8 mouse cellular contexts compared by ENCODE assay signal in the genomic region with DNA sequence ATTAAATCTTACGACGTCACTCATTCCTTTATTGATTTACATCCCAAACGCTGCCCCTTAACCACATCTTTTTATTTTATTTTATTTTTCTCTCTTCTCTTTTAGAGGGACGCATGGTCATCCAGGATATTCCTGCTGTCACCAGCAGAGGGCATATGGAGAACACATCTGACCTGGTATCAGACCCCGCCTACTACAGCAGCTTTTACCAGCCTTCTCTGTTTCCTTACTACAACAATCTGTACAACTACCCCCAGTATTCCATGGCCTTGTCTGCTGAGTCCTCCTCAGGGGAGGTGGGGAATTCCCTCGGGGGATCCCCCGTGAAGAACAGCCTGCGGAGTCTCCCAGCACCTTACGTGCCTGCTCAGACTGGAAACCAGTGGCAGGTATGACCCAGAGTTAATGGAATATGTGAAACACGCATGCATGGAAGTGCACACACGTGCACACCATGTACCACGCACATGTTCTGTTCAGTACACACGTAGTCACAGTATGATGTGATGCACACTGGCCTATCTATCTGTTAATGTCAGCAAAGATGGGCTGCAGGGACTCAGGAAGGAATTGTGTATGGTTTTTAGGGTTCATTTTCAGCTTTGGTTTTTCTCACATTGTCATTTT. TPM values are rescaled to one million over a fixed set of nuclear protein-coding genes. Genes with fewer than 3 reads are reported as not detected.
DNase-seq lines count a peak whose midpoint lies in the region; ATAC-seq lines count a peak whose summit lies in the region.
"Had no signal": no experiment of that assay in that cellular context is flagged by ENCODE, and none has a peak within 500 bp of the region (broad histone marks: within the 10 kb centered on the region; RNA-seq: fewer than 3 reads in every experiment).

No protein-coding gene starts in this region.

- ATAC-seq in hindbrain, embryonic 13.5 days (ENCODE audit: low FRiP score) = peak; percentile 83

- H3K9ac ChIP-seq in hindbrain, embryonic 13.5 days = no peak overlapping the region
- H3K9ac ChIP-seq: liver, embryonic 13.5 days had no signal

- peaks cover 4% of the 10 kb centered on the region for H3K4me1 ChIP-seq in forebrain, embryonic 10.5 days
- no peaks in the 10 kb centered on the region for H3K4me1 ChIP-seq in hindbrain, embryonic 13.5 days (replicated peaks)
- H3K4me1 ChIP-seq: liver, embryonic 13.5 days had no signal

- H3K36me3 ChIP-seq in forebrain, embryonic 10.5 days (replicated peaks) = no peaks in the 10 kb centered on the region
- no peaks in the 10 kb centered on the region for H3K36me3 ChIP-seq in hindbrain, embryonic 13.5 days
- H3K36me3 ChIP-seq: liver, embryonic 13.5 days had no signal

- 37% methylated on average over 13 of the region's 13 CpGs for WGBS in forebrain, embryonic 10.5 days
- WGBS in hindbrain, embryonic 13.5 days = 37% methylated on average over 13 of the region's 13 CpGs

- H3K4me3 ChIP-seq in forebrain, embryonic 10.5 days = no peak overlapping the region
- no peak overlapping the region for H3K4me3 ChIP-seq in hindbrain, embryonic 13.5 days
- H3K4me3 ChIP-seq: liver, embryonic 13.5 days had no signal

- H3K27ac ChIP-seq in forebrain, embryonic 10.5 days = no peak overlapping the region
- H3K27ac ChIP-seq in hindbrain, embryonic 13.5 days = no peak overlapping the region
- H3K27ac ChIP-seq: liver, embryonic 13.5 days had no signal

- H3K9me3 ChIP-seq in forebrain, embryonic 10.5 days = no peaks in the 10 kb centered on the region
- no peaks in the 10 kb centered on the region for H3K9me3 ChIP-seq in hindbrain, embryonic 13.5 days
- H3K9me3 ChIP-seq: liver, embryonic 13.5 days had no signal

- peaks cover 19% of the 10 kb centered on the region for H3K27me3 ChIP-seq in forebrain, embryonic 10.5 days (ENCODE audit: poor library complexity, severe bottlenecking)
- peaks cover 6% of the 10 kb centered on the region; the same call in 1 of the 2 replicates for H3K27me3 ChIP-seq in hindbrain, embryonic 13.5 days
- H3K27me3 ChIP-seq: liver, embryonic 13.5 days had no signal

- DNase-seq in NIH3T3 (ENCODE audit: low read depth) = peak; percentile 84
- DNase-seq in brain, adult 2 months (ENCODE audit: low read depth, low spot score) = peak; percentile 55
- DNase-seq in forebrain, embryonic 10.5 days (ENCODE audit: extremely low spot score, low spot score) = peak; percentile 64
- DNase-seq in layer of hippocampus, postnatal 14 days (ENCODE audit: low spot score in 2 of 2) = peak; percentile 31 to 60
- DNase-seq in lung, postnatal 25 days (ENCODE audit: low spot score) = peak; percentile 56
- peak; percentile 23 for DNase-seq in right cerebral cortex, postnatal 25 days
- DNase-seq: liver, embryonic 13.5 days had no signal

- no peak overlapping the region for H3K4me2 ChIP-seq in hindbrain, embryonic 13.5 days
- H3K4me2 ChIP-seq: liver, embryonic 13.5 days had no signal

RNA-seq across cellular contexts. Expression of a gene that starts 40.4 kb away (rescaled TPM):
- 0.53 and 0.61 TPM in 2 replicates for polyA plus RNA-seq in forebrain, embryonic 10.5 days (2016; fragmentation: Nextera tagmentation; extraction: Ambion mirVana)
- polyA plus RNA-seq in hindbrain, embryonic 13.5 days (2015; fragmentation: Nextera tagmentation; extraction: Ambion mirVana) = not detected in 2 replicates
- total RNA-seq in layer of hippocampus, postnatal 14 days (2021) = not detected
- polyA plus RNA-seq: liver, embryonic 13.5 days had no signal

Comparison
In these comparisons a context has a peak if more than half of its experiments do, and no peak if none do; other contexts are left out.
1. DNase-seq: peak in every context shown above with its lines; median percentile 84 in NIH3T3; 64 in forebrain, embryonic 10.5 days; 56 in lung, postnatal 25 days; 55 in brain, adult 2 months; 46 in layer of hippocampus, postnatal 14 days; 23 in right cerebral cortex, postnatal 25 days.